Mouse (Mus musculus) myocyte (in vitro differentiated cells): Measurements from ENCODE around the gene Kcnq1.

Source experiments
- E2F4 ChIP-seq: IDR thresholded peaks from one replicate; pipeline ENCODE4 v1.6.1; 2011; ENCODE audit warnings: mild to moderate bottlenecking, control low read depth, moderate library complexity; ENCODE audit not compliant: insufficient read depth
- MYOG ChIP-seq, 3 experiments: IDR thresholded peaks; one replicate each; pipeline ENCODE4 v1.6.1; 2011; ENCODE audit warnings: control low read depth in 2 of 3, low read depth in 2 of 3, mild to moderate bottlenecking in 2 of 3; ENCODE audit not compliant: insufficient read length in 2 of 3, control insufficient read depth in 1 of 3, insufficient read depth in 1 of 3
- POLR2A ChIP-seq: IDR thresholded peaks from one replicate; pipeline ENCODE4 v1.6.1; 2011; ENCODE audit warnings: low read depth, mild to moderate bottlenecking, control low read depth, moderate library complexity; ENCODE audit not compliant: insufficient read length
- TCF12 ChIP-seq: IDR thresholded peaks from one replicate; pipeline ENCODE4 v1.6.1; 2011; ENCODE audit warnings: mild to moderate bottlenecking, control low read depth; ENCODE audit not compliant: poor library complexity, insufficient read depth, severe bottlenecking
- TCF3 ChIP-seq: IDR thresholded peaks from one replicate; pipeline ENCODE4 v1.6.1; 2011; ENCODE audit warnings: low read depth, control low read depth; ENCODE audit not compliant: insufficient read length

DNA sequence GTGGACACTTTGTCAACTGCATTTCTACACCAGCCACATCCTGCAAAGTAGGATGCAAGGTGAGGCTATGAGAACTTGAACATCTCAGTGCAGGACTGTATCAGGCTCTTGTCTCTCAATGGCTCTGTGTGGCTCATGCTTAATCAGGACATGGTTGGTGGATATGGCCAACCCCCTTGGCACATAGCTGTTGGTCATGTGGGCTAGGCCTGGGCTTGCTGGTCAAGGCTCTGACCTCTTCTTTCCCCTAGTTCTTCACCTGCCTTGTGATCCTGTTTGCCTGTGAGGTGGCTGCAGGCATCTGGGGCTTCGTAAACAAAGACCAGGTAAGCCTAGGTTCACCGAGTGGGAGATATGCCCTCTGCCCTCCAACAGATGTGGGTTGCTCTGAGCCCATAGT is 40.5 kb upstream of the Kcnq1 start:
- TF ChIP-seq POLR2A: no peak
- TF ChIP-seq TCF12: no peak
- no peak for TF ChIP-seq E2F4
- no peak for TF ChIP-seq TCF3
- TF ChIP-seq MYOG (IDR thresholded peaks at IDR 0.05; ENCODE audit: control insufficient read depth in 1 of 3, insufficient read depth in 1 of 3, insufficient read length in 2 of 3, low read depth in 2 of 3): no peak
